Mouse (Mus musculus): ENCODE data around the gene Cd47. TPM values are rescaled to one million over a fixed set of nuclear protein-coding genes. Genes with fewer than 3 reads are reported as not detected.
"Not testable (repeated sequence)": the region's sequence is repeated elsewhere in the genome, so short reads cannot be mapped to it uniquely, and the experiment has no call there.

Gene Cd47
- total and polyA plus RNA-seq, 3 experiments, result 30.9 to 87.1 (median 76.5) TPM

DNA sequence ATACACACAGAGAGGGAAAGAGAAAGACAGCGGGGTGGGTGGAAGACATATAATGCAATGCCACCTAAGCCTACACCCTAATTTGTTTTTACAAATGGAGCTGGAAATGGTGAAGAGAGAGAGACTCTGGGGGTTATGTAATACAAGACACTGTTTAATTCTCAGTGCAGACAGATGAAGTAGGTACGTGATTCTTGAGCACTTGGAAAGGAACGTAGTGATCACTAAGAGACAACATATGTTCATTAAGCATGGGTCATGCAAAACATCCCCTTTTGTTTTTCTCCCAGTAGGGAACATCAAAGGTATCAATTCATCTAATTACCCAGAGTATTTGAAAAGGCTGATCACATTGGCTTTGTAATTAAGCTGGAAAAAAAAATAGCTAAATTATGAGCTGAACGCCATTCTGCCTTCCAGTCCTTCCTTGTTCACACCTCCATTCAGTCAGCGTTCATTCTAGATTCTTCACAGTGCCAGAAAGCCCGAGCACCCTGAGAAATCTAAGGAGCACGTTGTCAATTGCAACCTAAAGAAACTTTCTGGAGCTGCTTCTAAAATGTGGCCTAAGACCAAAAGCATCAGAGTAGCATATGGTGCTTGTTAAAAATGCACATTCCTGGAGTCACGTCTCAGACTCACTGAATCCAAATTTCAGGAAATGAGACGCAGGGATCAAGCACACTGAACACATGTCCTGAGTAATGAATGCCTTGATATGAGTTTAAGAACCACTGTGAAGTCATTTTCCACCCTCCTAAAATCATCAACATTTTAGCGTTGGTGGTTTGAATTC lies 12.7 kb downstream of the Cd47 start:
- H3K4me1 ChIP-seq (ENCODE audit: control insufficient read depth, insufficient read depth, low read length), result no peaks in the 10 kb centered on the region
- 73% methylated on average over 10 of the region's 10 CpGs for WGBS
- no peak overlapping the region for H3K9ac ChIP-seq (ENCODE audit: low read depth, low read length)
- H3K79me2 ChIP-seq (replicated peaks; ENCODE audit: control insufficient read depth, insufficient read depth, low read length), result no peaks in the 10 kb centered on the region
- no peak for TF ChIP-seq POLR2A (IDR thresholded peaks at IDR 0.05; ENCODE audit: insufficient read depth, low read depth, low read length)
- TF ChIP-seq CTCF (IDR thresholded peaks at IDR 0.05), result no peak
- no peak for TF ChIP-seq EP300 (IDR thresholded peaks at IDR 0.05; ENCODE audit: insufficient read depth, low read depth, low read length)
- no peak overlapping the region for H3K4me3 ChIP-seq
- no peak overlapping the region for H3K27ac ChIP-seq
- no peaks in the 10 kb centered on the region for H3K27me3 ChIP-seq (ENCODE audit: control insufficient read depth, insufficient read depth, low read length)
- DNase-seq, result no peak
- intact Hi-C loops (cut with DNase I), result no loop called here
- no peaks in the 10 kb centered on the region for H3K36me3 ChIP-seq (ENCODE audit: control insufficient read depth, insufficient read depth, low read length)

DNA sequence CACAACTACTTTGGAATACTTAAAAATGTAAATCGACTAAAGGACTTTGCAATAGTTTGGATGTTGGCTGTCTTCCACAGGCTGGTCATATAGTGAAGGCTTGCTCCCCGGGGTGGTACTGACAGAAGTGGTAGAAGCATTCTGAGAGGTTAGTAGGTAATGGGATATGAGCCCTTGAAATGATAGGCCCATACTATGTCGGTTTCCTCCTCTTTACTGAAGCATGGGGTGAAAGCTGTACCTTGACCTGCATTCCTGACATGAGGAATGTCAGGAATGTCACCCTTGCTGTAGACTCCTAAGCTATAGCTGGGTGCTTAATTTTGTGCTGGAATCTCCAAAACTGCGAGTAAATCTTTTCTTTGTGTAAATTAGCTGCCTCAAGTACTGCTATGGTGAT lies 14.1 kb downstream of the Cd47 start:
- no peak for TF ChIP-seq POLR2A (IDR thresholded peaks at IDR 0.05; ENCODE audit: insufficient read depth, low read depth, low read length)
- TF ChIP-seq EP300 (IDR thresholded peaks at IDR 0.05; ENCODE audit: insufficient read depth, low read depth, low read length), result no peak
- TF ChIP-seq CTCF (IDR thresholded peaks at IDR 0.05), result no peak
- no peak overlapping the region for H3K27ac ChIP-seq
- H3K4me3 ChIP-seq, result no peak overlapping the region
- no peak for DNase-seq
- H3K4me1 ChIP-seq (ENCODE audit: control insufficient read depth, insufficient read depth, low read length), result no peaks in the 10 kb centered on the region
- WGBS, result 74% methylated on average over 4 of the region's 4 CpGs
- intact Hi-C loops (cut with DNase I), result no loop called here
- no peak overlapping the region for H3K9ac ChIP-seq (ENCODE audit: low read depth, low read length)
- no peaks in the 10 kb centered on the region for H3K27me3 ChIP-seq (ENCODE audit: control insufficient read depth, insufficient read depth, low read length)
- no peaks in the 10 kb centered on the region for H3K79me2 ChIP-seq (replicated peaks; ENCODE audit: control insufficient read depth, insufficient read depth, low read length)
- no peaks in the 10 kb centered on the region for H3K36me3 ChIP-seq (ENCODE audit: control insufficient read depth, insufficient read depth, low read length)

DNA sequence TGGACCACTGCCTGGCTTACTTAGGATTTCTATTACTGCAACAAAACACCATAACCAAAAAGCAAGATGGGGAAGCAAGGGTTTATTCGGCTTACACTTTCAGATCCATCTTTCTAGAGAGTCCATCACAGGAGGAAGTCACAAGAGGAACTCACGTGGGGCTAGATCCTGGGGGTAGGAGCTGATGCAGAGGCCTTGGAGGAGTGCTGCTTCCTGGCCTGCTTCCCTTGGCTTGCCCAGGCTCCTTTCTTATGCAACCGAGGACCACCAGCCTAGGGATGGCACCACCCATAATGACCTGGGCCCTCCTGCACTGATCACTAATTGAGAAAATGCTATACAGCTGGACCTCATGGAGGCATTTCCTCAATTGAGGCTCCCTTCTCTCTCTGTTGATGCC lies 16.6 kb downstream of the Cd47 start:
- Histone ChIP-seq H3K4me3 (no peak overlapping the region), H3K27me3 (ENCODE audit: control insufficient read depth, insufficient read depth, low read length) (no peaks in the 10 kb centered on the region), H3K27ac (no peak overlapping the region), H3K79me2 (replicated peaks; ENCODE audit: control insufficient read depth, insufficient read depth, low read length) (no peaks in the 10 kb centered on the region), H3K36me3 (ENCODE audit: control insufficient read depth, insufficient read depth, low read length) (no peaks in the 10 kb centered on the region), H3K4me1 (ENCODE audit: control insufficient read depth, insufficient read depth, low read length) (no peaks in the 10 kb centered on the region), H3K9ac (ENCODE audit: low read depth, low read length) (no peak overlapping the region)
- intact Hi-C loops (cut with DNase I), result no loop called here
- no peak for DNase-seq
- WGBS, result 86% methylated on average over 3 of the region's 3 CpGs
- TF ChIP-seq POLR2A (IDR thresholded peaks at IDR 0.05; ENCODE audit: insufficient read depth, low read depth, low read length) (no peak), EP300 (IDR thresholded peaks at IDR 0.05; ENCODE audit: insufficient read depth, low read depth, low read length) (no peak), CTCF (IDR thresholded peaks at IDR 0.05) (no peak)

DNA sequence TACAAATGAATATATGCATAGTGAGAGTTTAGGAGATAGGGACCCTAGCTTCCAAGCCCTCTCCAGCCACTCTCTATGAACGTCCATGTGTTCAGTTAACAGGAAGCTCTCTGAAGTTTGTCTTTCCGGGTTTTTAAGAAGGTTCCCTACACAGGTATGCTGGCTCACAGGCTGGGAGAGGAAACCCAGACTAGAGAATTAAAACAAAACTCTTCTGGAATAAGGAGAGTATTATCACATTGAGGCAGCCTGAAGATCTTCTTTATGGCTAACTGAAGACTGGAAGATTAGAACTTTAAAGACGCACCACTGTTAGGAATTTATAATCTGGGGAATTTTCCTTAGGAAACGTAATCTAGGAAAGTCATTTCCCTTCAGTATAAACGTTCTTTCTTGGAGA lies 17.8 kb downstream of the Cd47 start:
- WGBS, result 46% methylated on average over 5 of the region's 5 CpGs
- no peaks in the 10 kb centered on the region for H3K27me3 ChIP-seq (ENCODE audit: control insufficient read depth, insufficient read depth, low read length)
- TF ChIP-seq POLR2A (IDR thresholded peaks at IDR 0.05; ENCODE audit: insufficient read depth, low read depth, low read length), result no peak
- no peak for TF ChIP-seq CTCF (IDR thresholded peaks at IDR 0.05)
- no peak for TF ChIP-seq EP300 (IDR thresholded peaks at IDR 0.05; ENCODE audit: insufficient read depth, low read depth, low read length)
- no peak overlapping the region; the same call in 1 of the 2 replicates for H3K27ac ChIP-seq
- H3K36me3 ChIP-seq (ENCODE audit: control insufficient read depth, insufficient read depth, low read length), result no peaks in the 10 kb centered on the region
- H3K4me1 ChIP-seq (ENCODE audit: control insufficient read depth, insufficient read depth, low read length), result no peaks in the 10 kb centered on the region
- intact Hi-C loops (cut with DNase I), result no loop called here
- no peak for DNase-seq
- no peak overlapping the region for H3K9ac ChIP-seq (ENCODE audit: low read depth, low read length)
- no peak overlapping the region for H3K4me3 ChIP-seq
- H3K79me2 ChIP-seq (replicated peaks; ENCODE audit: control insufficient read depth, insufficient read depth, low read length), result no peaks in the 10 kb centered on the region

DNA sequence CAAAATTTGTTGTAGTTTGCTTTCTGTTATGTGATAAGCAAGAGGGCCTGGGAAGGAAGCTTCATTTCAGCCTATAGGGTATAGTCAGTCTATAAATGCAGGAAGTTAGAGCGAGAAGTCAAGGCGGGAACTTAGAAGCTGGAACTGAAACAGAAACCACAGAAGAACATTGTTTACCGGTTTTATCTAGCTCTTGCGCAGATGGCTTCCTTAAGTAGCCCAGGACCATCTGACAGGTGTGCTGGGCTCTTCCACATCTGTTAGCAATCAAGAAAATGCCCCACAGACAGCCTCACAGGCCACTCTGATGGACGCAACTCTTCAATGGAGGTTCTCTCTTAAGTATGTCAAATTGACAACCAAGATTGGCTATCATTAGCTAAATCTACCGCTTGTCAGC lies 18.3 kb downstream of the Cd47 start:
- Histone ChIP-seq H3K79me2 (replicated peaks; ENCODE audit: control insufficient read depth, insufficient read depth, low read length) (no peaks in the 10 kb centered on the region), H3K4me3 (no peak overlapping the region), H3K4me1 (ENCODE audit: control insufficient read depth, insufficient read depth, low read length) (no peaks in the 10 kb centered on the region), H3K36me3 (ENCODE audit: control insufficient read depth, insufficient read depth, low read length) (no peaks in the 10 kb centered on the region), H3K9ac (ENCODE audit: low read depth, low read length) (no peak overlapping the region), H3K27ac (no peak overlapping the region), H3K27me3 (ENCODE audit: control insufficient read depth, insufficient read depth, low read length) (no peaks in the 10 kb centered on the region)
- no peak for TF ChIP-seq POLR2A (IDR thresholded peaks at IDR 0.05; ENCODE audit: insufficient read depth, low read depth, low read length)
- TF ChIP-seq CTCF (IDR thresholded peaks at IDR 0.05), result no peak
- TF ChIP-seq EP300 (IDR thresholded peaks at IDR 0.05; ENCODE audit: insufficient read depth, low read depth, low read length), result no peak
- DNase-seq, result peak in 1 of 2 experiments; percentile 21
- 64% methylated on average over 6 of the region's 6 CpGs for WGBS
- intact Hi-C loops (cut with DNase I), result no loop called here

DNA sequence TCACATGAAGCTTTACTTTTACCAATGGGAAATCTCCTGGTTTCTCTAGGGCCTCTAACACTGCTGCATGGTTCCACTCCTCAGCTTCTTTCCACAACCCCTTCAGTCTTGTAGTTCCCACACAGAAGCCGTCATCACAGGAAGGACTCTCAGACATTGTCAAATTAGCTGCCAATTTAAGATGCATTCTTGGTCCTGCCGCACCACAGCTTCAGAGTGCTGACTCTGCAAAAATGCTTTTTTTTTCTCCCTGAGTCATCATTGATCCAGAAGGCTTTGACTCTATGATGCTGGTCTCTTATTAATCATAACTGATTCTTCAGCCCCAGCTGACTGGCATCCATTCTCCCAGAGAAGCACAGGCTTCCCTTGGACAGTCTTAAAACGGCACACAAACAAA lies 19.2 kb downstream of the Cd47 start:
- no peaks in the 10 kb centered on the region for H3K36me3 ChIP-seq (ENCODE audit: control insufficient read depth, insufficient read depth, low read length)
- DNase-seq, result no peak
- no peaks in the 10 kb centered on the region for H3K4me1 ChIP-seq (ENCODE audit: control insufficient read depth, insufficient read depth, low read length)
- no peak overlapping the region for H3K9ac ChIP-seq (ENCODE audit: low read depth, low read length)
- H3K27ac ChIP-seq, result no peak overlapping the region
- H3K79me2 ChIP-seq (replicated peaks; ENCODE audit: control insufficient read depth, insufficient read depth, low read length), result no peaks in the 10 kb centered on the region
- 73% methylated on average over 3 of the region's 3 CpGs for WGBS
- no peaks in the 10 kb centered on the region for H3K27me3 ChIP-seq (ENCODE audit: control insufficient read depth, insufficient read depth, low read length)
- no peak overlapping the region for H3K4me3 ChIP-seq
- TF ChIP-seq CTCF (IDR thresholded peaks at IDR 0.05), result no peak
- no peak for TF ChIP-seq EP300 (IDR thresholded peaks at IDR 0.05; ENCODE audit: insufficient read depth, low read depth, low read length)
- TF ChIP-seq POLR2A (IDR thresholded peaks at IDR 0.05; ENCODE audit: insufficient read depth, low read depth, low read length), result no peak
- intact Hi-C loops (cut with DNase I), result no loop called here

DNA sequence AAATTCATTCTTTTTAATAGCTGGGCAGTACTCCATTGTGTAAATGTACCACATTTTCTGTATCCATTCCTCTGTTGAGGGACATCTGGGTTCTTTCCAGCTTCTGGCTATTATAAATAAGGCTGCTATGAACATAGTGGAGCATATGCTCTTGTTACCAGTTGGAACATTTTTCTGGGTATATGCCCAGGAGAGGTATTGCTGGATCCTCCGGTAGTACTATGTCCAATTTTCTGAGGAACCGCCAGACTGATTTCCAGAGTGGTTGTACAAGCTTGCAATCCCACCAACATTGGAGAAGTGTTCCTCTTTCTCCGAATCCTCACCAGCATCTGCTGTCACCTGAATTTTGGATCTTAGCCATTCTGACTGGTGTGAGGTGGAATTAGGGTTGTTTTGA lies 30.6 kb downstream of the Cd47 start:
- H3K79me2 ChIP-seq (replicated peaks; ENCODE audit: control insufficient read depth, insufficient read depth, low read length); H3K4me3 ChIP-seq; DNase-seq; H3K27ac ChIP-seq; H3K9ac ChIP-seq (ENCODE audit: low read depth, low read length); H3K36me3 ChIP-seq (ENCODE audit: control insufficient read depth, insufficient read depth, low read length); H3K27me3 ChIP-seq (ENCODE audit: control insufficient read depth, insufficient read depth, low read length); intact Hi-C loops (cut with DNase I); H3K4me1 ChIP-seq (ENCODE audit: control insufficient read depth, insufficient read depth, low read length): not testable (repeated sequence)
- WGBS, result 98% methylated on average over 3 of the region's 3 CpGs
